Comparison of ENCODE assay signal across 25 mouse cellular contexts in genomic region chr6:82285233-82285632, GRCm38 (mm10).
DNase-seq lines count a peak whose midpoint lies in the region; ATAC-seq lines count a peak whose summit lies in the region.
"Had no signal": no experiment of that assay in that cellular context is flagged by ENCODE, and none has a peak within 500 bp of the region (broad histone marks: within the 10 kb centered on the region; RNA-seq: fewer than 3 reads in every experiment).

No protein-coding gene starts in this region.

- 18% methylated on average over 6 of the region's 6 CpGs for WGBS in forebrain, embryonic 14.5 days
- 24% methylated on average over 6 of the region's 6 CpGs for WGBS in forebrain, embryonic 12.5 days
- 25% methylated on average over 6 of the region's 6 CpGs for WGBS in midbrain, embryonic 16.5 days
- WGBS in midbrain, embryonic 10.5 days: 56% methylated on average over 6 of the region's 6 CpGs
- 24% methylated on average over 6 of the region's 6 CpGs for WGBS in hindbrain, embryonic 15.5 days
- 32% methylated on average over 6 of the region's 6 CpGs for WGBS in neural tube, embryonic 15.5 days

- H3K36me3 ChIP-seq in forebrain, embryonic 14.5 days (ENCODE audit: control insufficient read depth, insufficient read depth, low read length): no peaks in the 10 kb centered on the region
- no peaks in the 10 kb centered on the region for H3K36me3 ChIP-seq in forebrain, embryonic 12.5 days (replicated peaks)
- H3K36me3 ChIP-seq in midbrain, embryonic 16.5 days (ENCODE audit: control insufficient read depth, insufficient read depth, low read length): no peaks in the 10 kb centered on the region
- no peaks in the 10 kb centered on the region for H3K36me3 ChIP-seq in midbrain, embryonic 10.5 days
- no peaks in the 10 kb centered on the region for H3K36me3 ChIP-seq in hindbrain, embryonic 15.5 days
- H3K36me3 ChIP-seq in neural tube, embryonic 15.5 days: no peaks in the 10 kb centered on the region
- H3K36me3 ChIP-seq: embryonic facial prominence, embryonic 10.5 days; heart, embryonic 12.5 days; limb, embryonic 10.5 days; liver, embryonic 15.5 days; lung, embryonic 15.5 days; stomach, embryonic 15.5 days had no signal

- H3K4me3 ChIP-seq in forebrain, embryonic 14.5 days (ENCODE audit: low read depth, low read length): no peak overlapping the region
- H3K4me3 ChIP-seq in forebrain, embryonic 12.5 days (replicated peaks): no peak overlapping the region
- no peak overlapping the region for H3K4me3 ChIP-seq in midbrain, embryonic 16.5 days (ENCODE audit: low read depth, low read length)
- H3K4me3 ChIP-seq in midbrain, embryonic 10.5 days: no peak overlapping the region
- H3K4me3 ChIP-seq in hindbrain, embryonic 15.5 days: no peak overlapping the region
- H3K4me3 ChIP-seq in neural tube, embryonic 15.5 days (replicated peaks): no peak overlapping the region
- H3K4me3 ChIP-seq: embryonic facial prominence, embryonic 10.5 days; heart, embryonic 12.5 days; limb, embryonic 10.5 days; liver, embryonic 15.5 days; lung, embryonic 15.5 days; stomach, embryonic 15.5 days had no signal

- 0 out of 2 replicates have a peak overlapping the region, but pooled peaks have one; percentile 21 for H3K9ac ChIP-seq in forebrain, embryonic 14.5 days (ENCODE audit: low read length)
- H3K9ac ChIP-seq in forebrain, embryonic 12.5 days: no peak overlapping the region
- no peak overlapping the region for H3K9ac ChIP-seq in midbrain, embryonic 16.5 days (ENCODE audit: low read depth, low read length)
- H3K9ac ChIP-seq in hindbrain, embryonic 15.5 days: 0 out of 2 replicates have a peak overlapping the region, but pooled peaks have one; percentile 13
- H3K9ac ChIP-seq in neural tube, embryonic 15.5 days (replicated peaks): no peak overlapping the region
- H3K9ac ChIP-seq: heart, embryonic 12.5 days; liver, embryonic 15.5 days; lung, embryonic 15.5 days; stomach, embryonic 15.5 days had no signal

- H3K27ac ChIP-seq in forebrain, embryonic 14.5 days (ENCODE audit: low read depth, low read length): no peak overlapping the region
- no peak overlapping the region for H3K27ac ChIP-seq in forebrain, embryonic 12.5 days
- no peak overlapping the region for H3K27ac ChIP-seq in midbrain, embryonic 16.5 days (ENCODE audit: low read length)
- no peak overlapping the region for H3K27ac ChIP-seq in midbrain, embryonic 10.5 days (replicated peaks)
- H3K27ac ChIP-seq in hindbrain, embryonic 15.5 days (replicated peaks): peak overlapping the region; percentile 13; the same call in 1 of the 2 replicates
- H3K27ac ChIP-seq in neural tube, embryonic 15.5 days (replicated peaks): 0 out of 2 replicates have a peak overlapping the region, but pooled peaks have one; percentile 51
- H3K27ac ChIP-seq: embryonic facial prominence, embryonic 10.5 days; kidney, postnatal 0 days; limb, embryonic 10.5 days; liver, embryonic 15.5 days; lung, embryonic 15.5 days; stomach, embryonic 15.5 days had no signal

- H3K27me3 ChIP-seq in forebrain, embryonic 14.5 days (replicated peaks; ENCODE audit: control insufficient read depth, insufficient read depth, low read length): no peaks in the 10 kb centered on the region
- no peaks in the 10 kb centered on the region for H3K27me3 ChIP-seq in forebrain, embryonic 12.5 days
- no peaks in the 10 kb centered on the region for H3K27me3 ChIP-seq in midbrain, embryonic 16.5 days (ENCODE audit: control insufficient read depth, insufficient read depth, low read depth, low read length)
- no peaks in the 10 kb centered on the region for H3K27me3 ChIP-seq in midbrain, embryonic 10.5 days (ENCODE audit: low read depth, poor library complexity, severe bottlenecking)
- no peaks in the 10 kb centered on the region for H3K27me3 ChIP-seq in hindbrain, embryonic 15.5 days
- H3K27me3 ChIP-seq in neural tube, embryonic 15.5 days (replicated peaks): no peaks in the 10 kb centered on the region
- H3K27me3 ChIP-seq: heart, embryonic 12.5 days; liver, embryonic 15.5 days; lung, embryonic 15.5 days; stomach, embryonic 15.5 days had no signal

- ATAC-seq in forebrain, embryonic 14.5 days: peak; percentile 40; the same call in 1 of the 2 replicates
- ATAC-seq in forebrain, embryonic 12.5 days (ENCODE audit: low FRiP score): no peak
- peak; percentile 54; the same call in 1 of the 2 replicates for ATAC-seq in midbrain, embryonic 16.5 days
- peak; percentile 69; the same call in 1 of the 2 replicates for ATAC-seq in hindbrain, embryonic 15.5 days (ENCODE audit: low FRiP score, low read depth)
- ATAC-seq in neural tube, embryonic 15.5 days (ENCODE audit: low FRiP score): peak; percentile 55; the same call in 1 of the 2 replicates

- H3K4me1 ChIP-seq in forebrain, embryonic 14.5 days (ENCODE audit: control insufficient read depth, insufficient read depth, low read length): no peaks in the 10 kb centered on the region
- H3K4me1 ChIP-seq in forebrain, embryonic 12.5 days: no peaks in the 10 kb centered on the region; the same call in 1 of the 2 replicates
- H3K4me1 ChIP-seq in midbrain, embryonic 16.5 days (ENCODE audit: control insufficient read depth, insufficient read depth, low read length): peaks cover 2% of the 10 kb centered on the region; the same call in 1 of the 2 replicates
- no peaks in the 10 kb centered on the region for H3K4me1 ChIP-seq in midbrain, embryonic 10.5 days
- H3K4me1 ChIP-seq in hindbrain, embryonic 15.5 days (replicated peaks): peaks cover 7% of the 10 kb centered on the region
- peaks cover 7% of the 10 kb centered on the region for H3K4me1 ChIP-seq in neural tube, embryonic 15.5 days
- H3K4me1 ChIP-seq: embryonic facial prominence, embryonic 10.5 days; heart, embryonic 12.5 days; limb, embryonic 10.5 days; liver, embryonic 15.5 days; lung, embryonic 15.5 days; stomach, embryonic 15.5 days had no signal

- peak; percentile 27 for DNase-seq in forebrain, embryonic 14.5 days (ENCODE audit: low spot score)
- no peak for DNase-seq in midbrain, embryonic 10.5 days (ENCODE audit: low spot score)
- no peak for DNase-seq in embryo, embryonic 10.5 days (ENCODE audit: low spot score)
- DNase-seq in c-Kit-positive CD71-positive TER-119-positive erythroid progenitor cells, embryonic 14.5 days (ENCODE audit: low spot score): no peak
- DNase-seq: adrenal gland, postnatal 10 days; cerebellum, adult 9-10 months; gastrocnemius, postnatal 25 days; heart, adult 18-20 months; heart, postnatal 10 days; kidney, adult 11 months; liver; lung, postnatal 36 days; thymus, adult 18-20 months; thymus, postnatal 4 days had no signal

- H3K9me3 ChIP-seq in forebrain, embryonic 14.5 days (replicated peaks; ENCODE audit: control insufficient read depth, low read length): no peaks in the 10 kb centered on the region
- no peaks in the 10 kb centered on the region for H3K9me3 ChIP-seq in forebrain, embryonic 12.5 days
- H3K9me3 ChIP-seq in midbrain, embryonic 16.5 days (replicated peaks; ENCODE audit: control insufficient read depth, low read length, poor library complexity, severe bottlenecking): no peaks in the 10 kb centered on the region
- no peaks in the 10 kb centered on the region for H3K9me3 ChIP-seq in midbrain, embryonic 10.5 days (replicated peaks)
- H3K9me3 ChIP-seq in hindbrain, embryonic 15.5 days: no peaks in the 10 kb centered on the region
- no peaks in the 10 kb centered on the region for H3K9me3 ChIP-seq in neural tube, embryonic 15.5 days (replicated peaks)
- H3K9me3 ChIP-seq: embryonic facial prominence, embryonic 10.5 days; heart, embryonic 12.5 days; limb, embryonic 10.5 days; liver, embryonic 15.5 days; lung, embryonic 15.5 days; stomach, embryonic 15.5 days had no signal

- H3K4me2 ChIP-seq in forebrain, embryonic 14.5 days (ENCODE audit: low read length): no peak overlapping the region
- no peak overlapping the region for H3K4me2 ChIP-seq in forebrain, embryonic 12.5 days
- no peak overlapping the region for H3K4me2 ChIP-seq in midbrain, embryonic 16.5 days (ENCODE audit: low read length)
- H3K4me2 ChIP-seq in hindbrain, embryonic 15.5 days: 0 out of 2 replicates have a peak overlapping the region, but pooled peaks have one; percentile 17
- 0 out of 2 replicates have a peak overlapping the region, but pooled peaks have one; percentile 9 for H3K4me2 ChIP-seq in neural tube, embryonic 15.5 days
- H3K4me2 ChIP-seq: heart, embryonic 12.5 days; liver, embryonic 15.5 days; lung, embryonic 15.5 days; stomach, embryonic 15.5 days had no signal

Comparison
In these comparisons a context has a peak if more than half of its experiments do, and no peak if none do; other contexts are left out.
1. H3K9ac ChIP-seq: peak in forebrain, embryonic 14.5 days (single experiment) and hindbrain, embryonic 15.5 days (single experiment); none in forebrain, embryonic 12.5 days (single experiment), midbrain, embryonic 16.5 days (single experiment) and neural tube, embryonic 15.5 days (single experiment).
2. H3K27ac ChIP-seq: peak in hindbrain, embryonic 15.5 days (single experiment) and neural tube, embryonic 15.5 days (single experiment); none in forebrain, embryonic 14.5 days (single experiment), forebrain, embryonic 12.5 days (single experiment), midbrain, embryonic 16.5 days (single experiment) and midbrain, embryonic 10.5 days (single experiment).
3. H3K4me2 ChIP-seq: peak in hindbrain, embryonic 15.5 days (single experiment) and neural tube, embryonic 15.5 days (single experiment); none in forebrain, embryonic 14.5 days (single experiment), forebrain, embryonic 12.5 days (single experiment) and midbrain, embryonic 16.5 days (single experiment).